Mouse (Mus musculus) testis, postnatal 10 days (tissue): Measurements from ENCODE around the gene Cass4.

Experiments used
- DNase-seq: peaks from one replicate; pipeline ENCODE4 v3.0.0; 2021; ENCODE audit warnings: low spot score

Gene Cass4

DNA sequence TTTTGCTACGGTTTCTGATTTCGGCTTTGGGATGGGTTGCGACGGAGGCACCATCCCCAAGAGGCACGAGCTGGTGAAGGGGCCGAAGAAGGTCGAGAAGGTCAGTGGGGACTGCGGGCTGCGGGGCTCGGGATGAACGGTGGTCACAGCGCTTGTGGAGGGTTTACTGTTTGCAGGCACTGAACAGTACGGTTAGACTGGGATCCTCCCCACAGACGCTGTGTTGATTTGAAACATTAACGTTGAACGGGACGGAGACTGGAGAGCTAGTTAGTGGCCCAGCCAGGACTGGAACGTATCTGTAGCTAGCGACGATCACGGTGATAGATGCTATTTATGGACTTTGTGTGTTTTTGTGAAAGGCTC is 47.0 kb downstream of the Cass4 start:
- no peak for DNase-seq

DNA sequence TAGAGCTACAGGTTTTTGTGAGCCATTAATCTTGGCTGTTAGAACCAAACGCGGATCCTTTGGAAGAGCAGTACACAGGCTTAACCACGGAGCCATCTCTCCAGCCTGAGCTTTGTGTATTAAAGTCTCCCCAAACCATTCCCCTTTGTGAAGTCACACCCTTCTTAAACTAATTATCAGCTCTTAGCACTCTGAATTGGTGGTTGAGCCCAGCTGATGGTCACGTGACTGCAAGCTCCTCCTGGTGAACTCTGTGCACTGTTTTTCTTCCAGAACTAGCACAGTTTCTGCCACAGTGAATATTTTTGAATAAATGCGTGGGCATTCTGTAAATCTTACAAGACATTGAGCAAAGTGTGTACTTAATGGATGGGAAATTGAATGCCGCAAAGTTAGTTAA is 47.6 kb downstream of the Cass4 start:
- no peak for DNase-seq

DNA sequence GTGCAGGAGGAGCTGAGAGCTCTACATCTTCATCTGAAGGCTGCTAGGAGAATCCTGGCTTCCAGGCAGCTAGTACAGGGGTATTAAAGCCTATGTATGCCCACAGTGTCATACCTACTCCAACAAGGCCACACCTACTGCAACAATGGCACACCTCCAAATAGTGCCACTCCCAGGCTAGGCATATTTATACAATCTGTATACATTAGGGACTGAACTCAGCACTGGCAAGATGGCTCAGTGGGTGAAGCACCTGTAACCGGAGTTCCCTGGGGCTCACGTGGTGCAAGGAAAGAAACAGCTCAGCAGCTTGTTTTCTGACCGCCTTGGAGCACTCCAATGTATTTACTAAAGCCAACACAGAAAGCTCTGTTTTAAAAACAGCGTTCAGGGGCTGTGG is 52.0 kb downstream of the Cass4 start:
- DNase-seq, result no peak

DNA sequence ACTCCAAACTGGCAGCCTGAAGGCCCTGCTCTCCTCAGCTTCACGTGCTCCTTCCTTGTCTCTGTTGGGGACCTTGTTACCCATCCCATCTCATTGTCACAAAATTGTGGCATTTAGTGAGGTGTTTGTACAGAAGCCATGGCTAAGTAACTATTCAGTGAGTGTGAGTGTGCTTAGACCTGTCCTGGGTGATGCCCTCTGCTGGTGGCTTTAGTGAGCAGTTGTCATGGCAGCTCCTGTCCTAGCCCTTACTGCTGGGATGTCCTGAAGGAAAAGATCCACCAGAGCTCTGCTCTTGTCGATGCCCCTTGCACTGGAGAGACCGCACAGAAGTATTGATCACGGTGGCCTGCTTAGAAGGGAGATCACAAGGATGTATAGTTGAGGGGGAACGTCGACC is 53.7 kb downstream of the Cass4 start:
- peak; percentile 48 for DNase-seq

DNA sequence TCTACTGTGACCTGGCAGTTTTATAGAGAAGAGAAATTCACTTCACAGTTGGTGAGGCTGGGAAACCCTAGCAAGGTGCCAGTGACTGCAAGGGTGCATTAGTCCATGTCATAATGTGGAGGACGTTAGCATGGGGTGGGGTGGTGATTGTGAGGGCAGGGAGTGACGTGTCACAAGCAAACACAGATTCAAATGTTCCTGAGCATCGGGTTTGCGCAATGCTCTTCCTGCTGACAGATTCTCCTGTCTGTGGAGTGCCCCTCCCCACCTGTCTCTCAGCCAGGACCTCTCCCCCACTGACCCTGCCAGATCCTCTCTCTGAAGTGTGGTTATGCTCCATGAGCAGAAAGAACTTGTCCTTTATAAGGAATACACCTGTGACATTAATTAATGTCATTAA is 54.7 kb downstream of the Cass4 start:
- no peak for DNase-seq

DNA sequence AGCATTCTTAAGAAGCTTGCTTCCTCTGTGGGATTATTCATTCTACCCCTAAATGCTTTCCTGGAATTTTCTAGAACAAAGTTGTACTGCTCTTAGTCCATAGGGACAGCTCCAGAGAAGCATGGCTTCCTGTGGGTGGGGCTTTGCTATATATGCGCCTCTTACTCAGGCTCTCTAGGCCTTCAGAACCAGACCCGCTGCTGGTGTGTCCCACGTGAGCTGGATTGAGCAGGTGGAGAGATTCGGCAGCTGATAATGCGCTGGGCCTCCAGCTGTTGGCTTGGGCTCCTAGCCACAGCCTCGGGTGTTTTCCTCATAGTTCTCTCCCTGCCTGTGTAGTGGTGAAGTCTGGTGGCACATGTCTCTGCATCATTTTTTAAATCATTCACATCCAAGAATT is 57.0 kb downstream of the Cass4 start:
- DNase-seq, result no peak

DNA sequence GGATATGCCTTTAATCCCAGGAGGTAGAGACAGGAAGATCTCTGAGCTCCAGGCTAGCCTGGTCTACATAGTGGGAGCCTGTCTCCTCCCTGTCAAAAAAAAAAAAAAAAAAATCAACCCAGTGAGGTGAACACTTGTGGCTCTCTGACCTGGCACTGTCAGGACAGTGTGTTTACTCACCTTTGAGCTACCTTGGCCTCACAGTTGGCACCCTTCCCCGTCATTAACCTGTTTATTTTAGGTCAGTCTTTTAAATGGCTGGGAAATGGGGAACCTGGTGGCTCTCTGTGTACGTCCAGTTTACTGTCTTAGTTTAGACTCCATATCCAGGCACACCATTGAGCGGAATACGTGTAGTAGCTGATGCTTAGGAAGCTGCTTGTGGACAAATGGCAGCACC is 58.4 kb downstream of the Cass4 start:
- DNase-seq, result no peak

DNA sequence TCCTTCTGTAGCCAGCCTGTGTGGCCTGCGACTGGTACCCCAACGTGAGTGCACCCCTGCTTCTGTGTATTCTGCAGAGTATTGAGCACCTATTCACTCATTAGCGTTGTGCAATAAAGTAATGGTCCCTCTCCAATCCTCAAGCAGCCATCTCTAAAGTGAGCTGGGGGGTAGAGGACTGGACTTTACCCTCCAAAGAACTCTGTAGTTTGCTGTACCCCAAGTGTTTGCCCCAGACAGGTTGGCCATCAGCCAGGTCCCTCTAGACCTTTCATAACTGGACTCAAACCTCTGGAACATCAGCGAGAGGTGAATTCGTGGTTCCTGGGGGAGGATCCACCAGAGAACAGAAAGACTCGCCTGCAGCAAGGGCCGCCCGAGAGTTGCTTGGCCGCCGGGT is 58.9 kb downstream of the Cass4 start:
- DNase-seq, result no peak

DNA sequence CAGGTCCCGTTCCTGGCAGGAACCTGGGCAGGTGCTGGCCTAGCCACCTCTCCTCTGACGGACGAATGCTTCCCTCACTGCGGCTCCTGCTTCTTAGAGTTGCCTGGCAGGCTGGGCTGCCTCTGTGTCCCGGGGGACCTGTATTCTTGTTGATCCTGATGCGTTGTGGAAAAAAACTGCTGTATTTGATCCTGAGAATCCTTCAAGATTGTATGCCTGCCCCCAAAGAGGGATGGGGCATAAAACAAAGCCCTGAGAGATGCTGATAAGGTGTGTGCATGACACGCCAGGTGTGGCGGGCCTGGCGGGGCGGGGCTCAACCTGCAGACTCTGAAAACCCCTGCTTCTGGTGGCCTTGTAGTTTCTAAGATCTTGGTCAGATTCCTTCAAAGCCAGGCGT is 64.9 kb downstream of the Cass4 start, which contains the start of gene Gcnt7:
Gene Gcnt7 (minus strand): TSS at position 101 of the 400 bp plus-strand sequence.
- DNase-seq, result no peak

DNA sequence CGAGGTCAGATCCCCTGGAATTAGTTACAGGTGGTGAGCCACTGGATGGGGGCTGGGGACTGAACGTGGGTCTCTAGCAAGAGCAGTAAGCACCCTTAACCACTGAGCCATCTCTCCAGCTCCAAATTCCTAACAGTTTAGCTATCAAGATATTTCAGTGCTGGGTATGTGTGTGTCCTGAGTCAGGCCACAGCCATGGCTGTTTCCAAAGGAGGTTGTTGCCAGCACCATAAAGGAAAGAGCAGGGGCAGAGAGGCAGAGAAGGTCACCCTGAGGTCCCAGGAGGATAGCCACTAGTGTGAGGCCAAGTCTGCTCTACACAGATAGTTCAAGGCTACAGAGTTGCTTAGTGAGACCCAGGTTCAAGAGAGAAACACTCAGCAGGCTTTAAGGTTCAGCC is 67.1 kb downstream of the Cass4 start:
- no peak for DNase-seq

DNA sequence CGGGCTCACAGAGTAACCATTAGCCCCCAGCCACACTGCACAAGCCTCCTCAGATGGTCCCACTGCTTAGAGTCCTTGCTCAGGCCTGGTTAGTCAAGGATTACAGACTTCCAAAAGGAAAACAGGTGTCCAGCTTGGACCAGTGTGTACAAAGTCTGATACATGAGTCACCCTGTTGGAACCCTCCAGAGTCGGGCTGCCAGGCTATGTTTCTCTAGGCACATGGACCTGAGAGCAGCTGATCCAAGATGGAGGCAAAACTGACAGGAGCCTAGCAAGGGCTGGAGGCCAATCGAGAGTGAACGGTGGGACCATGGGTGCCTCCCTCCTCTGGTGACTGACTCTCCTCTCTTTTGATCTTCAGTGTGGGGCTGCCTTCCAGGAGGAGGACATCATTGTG is 69.2 kb downstream of the Cass4 start:
- no peak for DNase-seq

DNA sequence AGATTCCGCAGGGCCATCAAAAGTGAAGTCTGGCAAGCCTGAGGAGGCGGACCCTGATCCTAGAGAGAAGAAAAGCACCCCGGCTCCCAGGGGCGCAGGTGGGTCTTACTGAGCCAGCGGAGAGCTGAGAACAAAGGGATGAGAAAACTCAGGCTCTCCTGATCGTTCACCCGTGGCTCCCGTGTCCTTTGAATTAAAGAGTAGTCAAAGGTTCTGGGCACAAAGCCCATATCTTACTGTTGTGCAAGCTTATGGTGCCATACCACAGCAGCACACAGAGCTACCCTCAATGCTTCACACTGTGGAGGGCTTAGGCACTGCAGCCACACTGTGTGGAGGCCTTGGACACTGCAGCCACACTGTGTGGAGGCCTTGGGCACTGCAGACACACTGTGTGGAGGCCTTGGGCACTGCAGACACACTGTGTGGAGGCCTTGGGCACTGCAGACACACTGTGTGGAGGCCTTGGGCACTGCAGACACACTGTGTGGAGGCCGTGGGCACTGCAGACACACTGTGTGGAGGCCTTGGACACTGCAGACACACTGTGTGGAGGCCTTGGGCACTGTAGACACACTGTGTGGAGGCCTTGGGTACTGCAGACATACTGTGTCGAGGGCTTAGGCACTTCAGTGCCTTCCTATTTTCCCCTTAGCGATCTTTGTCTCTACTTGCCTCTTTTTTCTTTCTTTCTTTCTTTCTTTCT is 73.0 kb downstream of the Cass4 start:
- DNase-seq, result no peak

DNA sequence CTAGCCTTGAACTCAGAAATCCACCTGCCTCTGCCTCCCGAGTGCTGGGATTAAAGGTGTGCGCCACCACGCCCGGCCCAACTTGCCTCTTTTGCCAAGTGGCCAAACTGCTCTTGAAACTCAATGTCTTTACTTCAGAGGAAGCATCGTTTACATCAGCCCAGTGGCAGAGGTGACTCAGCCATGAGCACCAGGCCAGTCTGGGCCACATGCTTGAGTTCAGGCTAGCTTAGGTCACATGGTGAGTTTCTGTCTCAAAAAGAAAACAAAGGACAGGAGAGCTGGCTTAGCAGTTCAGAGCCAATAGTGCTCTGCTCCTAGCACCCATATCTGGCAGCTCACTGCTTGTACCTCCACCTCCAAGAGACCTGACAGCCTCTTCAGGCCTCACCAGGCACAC is 73.6 kb downstream of the Cass4 start:
- no peak for DNase-seq

DNA sequence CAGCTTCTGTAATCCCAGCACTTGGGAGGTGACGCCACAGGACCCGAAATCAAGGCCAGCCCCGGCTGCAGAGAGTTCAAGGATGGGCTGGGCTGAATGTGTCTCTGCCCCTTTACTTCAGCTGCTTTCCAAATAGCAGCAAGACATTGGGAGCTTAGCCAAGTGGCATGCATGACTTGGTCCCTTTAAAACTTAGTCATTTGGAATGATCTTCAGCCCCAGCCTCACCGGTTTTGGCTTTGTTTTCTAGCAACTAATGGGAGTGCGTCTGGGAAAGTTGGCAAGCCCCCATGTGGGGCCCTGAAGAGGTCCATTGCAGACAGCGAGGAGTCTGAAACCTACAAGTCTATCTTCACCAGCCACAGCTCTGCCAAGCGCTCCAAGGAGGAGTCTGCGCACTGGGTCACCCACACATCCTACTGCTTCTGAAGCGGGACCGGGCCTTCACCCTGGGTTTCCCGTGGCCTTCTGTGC is 74.8 kb downstream of the Cass4 start:
- DNase-seq, result peak; percentile 61

DNA sequence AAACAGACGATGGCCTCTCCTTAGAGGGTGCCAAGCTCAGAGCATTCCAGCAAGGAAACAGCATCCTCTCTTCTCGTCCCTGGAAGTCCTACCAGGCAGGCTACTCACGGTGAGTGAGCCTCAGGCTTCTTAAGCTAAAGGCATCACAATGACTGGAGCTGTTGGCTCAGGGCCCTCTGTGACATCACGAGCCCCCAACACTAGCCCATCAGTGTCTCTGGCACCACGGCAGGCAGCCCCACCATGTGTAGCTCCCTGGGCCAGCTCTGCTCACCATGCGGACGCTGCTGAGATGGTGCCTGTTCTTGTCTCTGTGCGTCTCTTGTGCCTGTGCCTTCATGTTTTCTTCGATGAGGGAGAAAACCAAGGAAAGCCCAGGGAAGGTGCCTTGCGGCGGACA is 78.7 kb downstream of the Cass4 start, which contains the start of gene Fam209:
Gene Fam209 (plus strand): TSS at position 203 of the 400 bp plus-strand sequence.
- DNase-seq, result no peak

DNA sequence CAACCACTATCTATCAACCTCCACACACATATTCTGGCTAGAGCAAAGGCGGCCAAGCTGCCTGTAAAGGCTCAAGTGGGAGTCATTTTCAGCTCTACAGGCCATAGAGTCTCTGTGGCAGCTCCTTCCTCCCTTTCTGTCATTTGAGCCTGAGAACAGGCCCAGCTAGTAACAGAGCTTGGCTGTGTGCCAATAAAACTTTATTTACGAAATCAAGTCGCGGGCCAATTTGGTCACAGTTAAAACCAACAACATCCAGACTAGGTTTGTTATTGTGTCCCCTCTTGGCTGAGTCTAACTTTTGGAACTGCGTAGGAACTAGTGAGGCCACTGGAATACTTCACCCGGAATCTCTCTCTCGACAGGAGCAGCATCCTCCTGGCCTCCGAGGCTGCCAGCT is 80.0 kb downstream of the Cass4 start:
- DNase-seq, result no peak

DNA sequence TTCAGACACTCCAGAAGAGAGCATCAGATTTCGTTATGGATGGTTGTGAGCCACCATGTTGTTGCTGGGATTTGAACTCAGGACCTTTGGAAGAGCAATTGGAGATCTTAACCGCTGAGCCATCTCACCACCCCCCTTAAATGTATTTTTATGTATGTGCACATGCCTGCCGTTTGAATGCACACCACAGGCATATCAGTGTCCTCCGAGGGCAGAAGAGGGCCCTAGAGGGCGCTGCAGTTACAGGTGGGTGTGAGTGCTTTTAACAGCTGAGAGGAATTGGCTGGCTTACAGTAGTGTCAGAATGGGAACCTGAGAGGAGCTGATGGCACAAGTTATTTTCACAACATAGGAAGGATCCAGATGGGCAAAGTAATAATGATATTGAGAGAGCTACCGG is 81.4 kb downstream of the Cass4 start:
- no peak for DNase-seq

DNA sequence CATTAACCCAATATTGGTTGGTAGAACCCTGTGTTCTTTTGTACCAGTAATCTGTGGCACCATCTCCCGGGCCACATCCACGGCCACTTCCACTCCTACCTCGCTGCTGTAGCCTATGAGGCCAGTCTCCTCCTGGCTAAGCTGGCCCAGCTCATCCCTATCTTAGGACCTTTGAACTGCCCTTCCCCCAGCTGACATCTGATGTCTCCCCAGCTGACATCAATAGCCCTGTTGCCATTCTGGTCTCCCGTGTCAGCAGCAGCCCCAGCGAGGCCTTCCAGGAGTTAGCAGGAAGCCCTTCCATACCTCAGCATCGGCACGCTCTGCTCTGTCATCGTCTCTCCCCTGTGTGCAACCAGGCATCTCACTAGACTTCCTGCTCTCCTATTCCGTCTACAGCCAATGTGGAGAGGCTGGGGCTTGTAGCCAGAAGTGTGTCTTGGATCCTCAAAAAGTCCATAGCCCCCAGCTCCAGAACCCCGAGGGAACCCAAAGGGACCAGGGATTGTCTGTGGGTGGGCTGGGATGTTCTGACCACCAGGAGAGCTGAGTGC is 83.2 kb downstream of the Cass4 start:
- DNase-seq, result no peak

DNA sequence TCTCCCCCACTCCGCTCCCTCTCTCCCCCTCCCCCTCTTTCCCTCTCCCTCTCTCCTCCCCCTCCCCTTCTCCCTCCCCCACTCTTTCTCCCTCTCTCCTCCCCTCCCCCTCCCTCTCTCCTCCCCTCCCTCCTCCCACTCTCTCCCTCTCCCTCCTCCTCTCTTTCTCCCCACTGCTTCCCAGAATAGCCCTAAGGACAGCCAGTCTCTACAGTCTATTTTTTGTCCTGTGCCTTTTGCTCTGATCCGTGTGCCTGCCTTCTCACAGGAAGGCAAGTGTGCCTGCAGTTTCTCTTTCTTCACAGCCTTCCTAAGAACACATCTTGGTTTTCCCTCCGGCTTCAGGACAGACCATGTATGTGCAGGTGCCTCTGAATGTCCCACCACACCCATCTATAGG is 83.8 kb downstream of the Cass4 start:
- DNase-seq, result no peak

DNA sequence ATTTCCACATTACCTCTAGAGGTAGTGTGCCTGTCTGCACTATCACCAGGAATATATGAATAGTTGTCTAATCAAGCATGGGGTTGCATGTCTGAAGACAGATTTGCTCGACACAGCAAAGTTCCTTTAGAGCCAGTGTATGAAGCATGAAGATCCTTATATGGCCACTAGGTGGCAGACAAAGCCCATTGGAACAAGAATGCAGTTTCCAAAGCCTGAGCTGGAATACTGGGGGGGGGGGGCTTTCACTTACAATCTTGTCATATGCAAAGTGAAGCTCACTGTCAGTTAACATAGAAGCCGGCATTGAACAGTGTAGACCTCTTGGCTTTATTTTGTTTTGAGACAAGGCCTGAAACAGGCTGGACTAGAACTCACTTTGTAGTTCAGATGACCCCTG is 84.3 kb downstream of the Cass4 start:
- peak; percentile 56 for DNase-seq

DNA sequence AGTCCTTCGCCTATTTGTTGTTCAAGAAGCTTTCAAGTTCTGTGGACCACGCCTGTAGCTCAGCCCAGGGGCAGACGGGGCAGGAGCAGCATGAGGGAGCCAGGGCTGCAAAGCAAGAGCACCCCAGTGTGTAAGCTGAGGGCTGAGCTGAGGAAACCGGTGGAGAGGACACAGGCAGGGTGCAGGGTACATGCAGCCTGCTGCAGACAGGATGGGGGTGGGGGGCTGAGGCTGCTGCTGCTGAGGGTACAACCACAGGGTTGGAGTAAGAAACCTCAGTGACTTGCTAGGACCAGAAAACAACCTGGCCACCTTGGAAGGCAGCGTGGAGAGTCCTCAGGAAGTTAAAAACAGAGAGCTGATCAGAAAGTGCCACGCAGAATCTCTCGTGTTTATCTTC is 86.7 kb downstream of the Cass4 start:
- DNase-seq, result no peak

DNA sequence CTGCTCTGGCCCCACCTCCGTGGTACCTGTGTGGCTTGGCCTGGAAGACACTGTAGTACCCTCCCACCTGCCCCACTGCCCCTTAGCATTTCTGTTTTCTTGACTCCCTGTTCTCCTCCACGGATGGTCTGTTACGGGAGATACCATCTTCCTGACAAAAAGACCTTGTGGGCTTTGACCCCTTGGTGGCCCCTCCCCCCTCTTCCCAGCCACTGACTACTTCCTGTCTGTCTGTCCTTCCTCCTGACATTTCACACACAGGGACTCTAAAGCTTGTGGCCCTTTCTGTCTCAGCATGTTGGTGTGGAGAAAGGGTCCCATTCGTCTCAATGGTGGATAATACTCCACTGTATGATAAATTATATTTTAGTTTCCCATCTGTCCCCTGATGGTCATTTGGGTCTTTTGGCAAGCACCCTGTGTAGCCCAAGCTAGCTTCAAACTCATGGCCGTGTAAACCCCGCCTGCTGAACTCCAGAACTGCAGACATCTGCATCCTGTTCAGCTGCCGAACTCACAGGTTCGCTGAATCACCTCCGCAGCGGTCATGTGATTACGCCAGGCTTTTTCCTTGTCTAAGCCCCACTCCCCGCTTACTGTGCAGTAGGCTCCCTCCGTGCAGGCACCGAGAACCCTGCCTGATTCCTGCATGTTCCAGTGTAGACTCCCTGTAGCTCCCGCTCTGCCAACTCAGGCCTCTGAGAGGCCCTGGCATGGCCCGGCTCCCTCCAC is 88.2 kb downstream of the Cass4 start:
- DNase-seq, result no peak
